Mouse (Mus musculus): Measurements from ENCODE around the gene P2ry12. TPM values are rescaled to one million over a fixed set of nuclear protein-coding genes. Genes with fewer than 3 reads are reported as not detected.

Gene P2ry12
- total and polyA plus RNA-seq, 2 experiments from 2014 or later, result 0.98 TPM; not detected in 1

- Histone ChIP-seq H3K36me3 (replicated peaks; ENCODE audit: control insufficient read depth, insufficient read depth, low read length) (no peaks in the 10 kb centered on the region), H3K9me3 (replicated peaks; ENCODE audit: control insufficient read depth, low read length) (no peaks in the 10 kb centered on the region), H3K27ac (ENCODE audit: low read depth) (no peak within 1 kb of the TSS), H3K4me1 (ENCODE audit: control insufficient read depth, insufficient read depth) (no peaks in the 10 kb centered on the region), H3K4me2 (ENCODE audit: low read depth, low read length) (no peak within 1 kb of the TSS), H3K9ac (replicated peaks; ENCODE audit: low read depth, low read length) (no peak within 1 kb of the TSS), H3K4me3 (ENCODE audit: low read depth, low read length) (no peak within 1 kb of the TSS), H3K27me3 (ENCODE audit: control insufficient read depth, insufficient read depth, low read length) (no peaks in the 10 kb centered on the region)
- WGBS, result 82% methylated on average over 7 of the region's 7 CpGs
- DNase-seq (ENCODE audit: low spot score), result no peak
- ATAC-seq (ENCODE audit: insufficient read depth, low read depth), result no peak
- TF ChIP-seq EP300 (IDR thresholded peaks at IDR 0.05; ENCODE audit: low read depth) (no peak), CTCF (IDR thresholded peaks at IDR 0.05; ENCODE audit: low read depth) (no peak)
Observed at GRCm38 (mm10) chr3:59194938-59195337, 67.7 kb downstream of the P2ry12 start, which contains the start of gene Gpr87. Gene Gpr87, minus strand, starts transcription at chr3:59195104.

- H3K9ac ChIP-seq (replicated peaks; ENCODE audit: low read depth, low read length), result no peak overlapping the region
- DNase-seq (ENCODE audit: low spot score) (no peak), ATAC-seq (ENCODE audit: insufficient read depth, low read depth) (no peak)
- no peak for TF ChIP-seq CTCF (IDR thresholded peaks at IDR 0.05; ENCODE audit: low read depth)
- TF ChIP-seq EP300 (IDR thresholded peaks at IDR 0.05; ENCODE audit: low read depth), result no peak
- no peaks in the 10 kb centered on the region for H3K9me3 ChIP-seq (replicated peaks; ENCODE audit: control insufficient read depth, low read length)
- no peak overlapping the region for H3K27ac ChIP-seq (ENCODE audit: low read depth)
- H3K4me2 ChIP-seq (ENCODE audit: low read depth, low read length), result no peak overlapping the region
- 92% methylated on average over 7 of the region's 7 CpGs for WGBS
- no peaks in the 10 kb centered on the region for H3K4me1 ChIP-seq (ENCODE audit: control insufficient read depth, insufficient read depth)
- H3K4me3 ChIP-seq (ENCODE audit: low read depth, low read length), result no peak overlapping the region
- H3K27me3 ChIP-seq (ENCODE audit: control insufficient read depth, insufficient read depth, low read length), result no peaks in the 10 kb centered on the region
- no peaks in the 10 kb centered on the region for H3K36me3 ChIP-seq (replicated peaks; ENCODE audit: control insufficient read depth, insufficient read depth, low read length)
Observed at GRCm38 (mm10) chr3:59194099-59194498, 68.6 kb downstream of the P2ry12 start.

GRCm38 (mm10) chr3:59191674-59192073, 71.0 kb downstream of the P2ry12 start:
- no peak overlapping the region for H3K4me2 ChIP-seq (ENCODE audit: low read depth, low read length)
- no peak overlapping the region for H3K27ac ChIP-seq (ENCODE audit: low read depth)
- TF ChIP-seq CTCF (IDR thresholded peaks at IDR 0.05; ENCODE audit: low read depth) (no peak), EP300 (IDR thresholded peaks at IDR 0.05; ENCODE audit: low read depth) (no peak)
- no peak overlapping the region for H3K9ac ChIP-seq (replicated peaks; ENCODE audit: low read depth, low read length)
- WGBS, result 92% methylated on average over 6 of the region's 6 CpGs
- H3K27me3 ChIP-seq (ENCODE audit: control insufficient read depth, insufficient read depth, low read length), result no peaks in the 10 kb centered on the region
- no peaks in the 10 kb centered on the region for H3K9me3 ChIP-seq (replicated peaks; ENCODE audit: control insufficient read depth, low read length)
- H3K4me3 ChIP-seq (ENCODE audit: low read depth, low read length), result no peak overlapping the region
- no peaks in the 10 kb centered on the region for H3K36me3 ChIP-seq (replicated peaks; ENCODE audit: control insufficient read depth, insufficient read depth, low read length)
- ATAC-seq (ENCODE audit: insufficient read depth, low read depth), result no peak
- no peaks in the 10 kb centered on the region for H3K4me1 ChIP-seq (ENCODE audit: control insufficient read depth, insufficient read depth)
- DNase-seq (ENCODE audit: low spot score), result no peak

- Histone ChIP-seq H3K27ac (ENCODE audit: low read depth) (no peak overlapping the region), H3K4me3 (ENCODE audit: low read depth, low read length) (no peak overlapping the region), H3K4me1 (ENCODE audit: control insufficient read depth, insufficient read depth) (no peaks in the 10 kb centered on the region), H3K9me3 (replicated peaks; ENCODE audit: control insufficient read depth, low read length) (no peaks in the 10 kb centered on the region), H3K36me3 (replicated peaks; ENCODE audit: control insufficient read depth, insufficient read depth, low read length) (no peaks in the 10 kb centered on the region), H3K4me2 (ENCODE audit: low read depth, low read length) (no peak overlapping the region), H3K9ac (replicated peaks; ENCODE audit: low read depth, low read length) (no peak overlapping the region), H3K27me3 (ENCODE audit: control insufficient read depth, insufficient read depth, low read length) (no peaks in the 10 kb centered on the region)
- WGBS, result 59% methylated on average over 4 of the region's 4 CpGs
- ATAC-seq (ENCODE audit: insufficient read depth, low read depth), result no peak
- no peak for DNase-seq (ENCODE audit: low spot score)
- TF ChIP-seq EP300 (IDR thresholded peaks at IDR 0.05; ENCODE audit: low read depth) (no peak), CTCF (IDR thresholded peaks at IDR 0.05; ENCODE audit: low read depth) (no peak)
Observed at GRCm38 (mm10) chr3:59187336-59187735, 75.3 kb downstream of the P2ry12 start.

- TF ChIP-seq EP300 (IDR thresholded peaks at IDR 0.05; ENCODE audit: low read depth), result no peak
- TF ChIP-seq CTCF (IDR thresholded peaks at IDR 0.05; ENCODE audit: low read depth), result no peak
Observed at GRCm38 (mm10) chr3:59185662-59186061, 77.0 kb downstream of the P2ry12 start.

GRCm38 (mm10) chr3:59182129-59182528, 80.5 kb downstream of the P2ry12 start:
- Histone ChIP-seq H3K4me3 (ENCODE audit: low read depth, low read length) (no peak overlapping the region), H3K4me2 (ENCODE audit: low read depth, low read length) (no peak overlapping the region), H3K36me3 (replicated peaks; ENCODE audit: control insufficient read depth, insufficient read depth, low read length) (no peaks in the 10 kb centered on the region), H3K27me3 (ENCODE audit: control insufficient read depth, insufficient read depth, low read length) (no peaks in the 10 kb centered on the region), H3K9ac (replicated peaks; ENCODE audit: low read depth, low read length) (no peak overlapping the region), H3K4me1 (ENCODE audit: control insufficient read depth, insufficient read depth) (0 out of 2 replicates have a peak, but pooled peaks cover 7% of the 10 kb centered on the region), H3K27ac (ENCODE audit: low read depth) (no peak overlapping the region), H3K9me3 (replicated peaks; ENCODE audit: control insufficient read depth, low read length) (no peaks in the 10 kb centered on the region)
- no peak for TF ChIP-seq EP300 (IDR thresholded peaks at IDR 0.05; ENCODE audit: low read depth)
- no peak for TF ChIP-seq CTCF (IDR thresholded peaks at IDR 0.05; ENCODE audit: low read depth)
- ATAC-seq (ENCODE audit: insufficient read depth, low read depth) (no peak), DNase-seq (ENCODE audit: low spot score) (no peak)

More at GRCm38 (mm10) chr3:59185662-59186061, 77.0 kb downstream of the P2ry12 start:
- Histone ChIP-seq H3K4me2 (ENCODE audit: low read depth, low read length) (no peak overlapping the region), H3K4me3 (ENCODE audit: low read depth, low read length) (no peak overlapping the region), H3K9me3 (replicated peaks; ENCODE audit: control insufficient read depth, low read length) (no peaks in the 10 kb centered on the region), H3K27me3 (ENCODE audit: control insufficient read depth, insufficient read depth, low read length) (no peaks in the 10 kb centered on the region), H3K9ac (replicated peaks; ENCODE audit: low read depth, low read length) (no peak overlapping the region), H3K4me1 (ENCODE audit: control insufficient read depth, insufficient read depth) (no peaks in the 10 kb centered on the region), H3K36me3 (replicated peaks; ENCODE audit: control insufficient read depth, insufficient read depth, low read length) (no peaks in the 10 kb centered on the region), H3K27ac (ENCODE audit: low read depth) (no peak overlapping the region)
- 65% methylated on average over 4 of the region's 4 CpGs for WGBS
- no peak for ATAC-seq (ENCODE audit: insufficient read depth, low read depth)
- DNase-seq (ENCODE audit: low spot score), result no peak
